Mouse (Mus musculus) left cerebral cortex, adult 8-10 months (tissue): Measurements from ENCODE around the gene Parp16. TPM values are rescaled to one million over a fixed set of nuclear protein-coding genes. Genes with fewer than 3 reads are reported as not detected.
"Not testable (repeated sequence)": the region's sequence is repeated elsewhere in the genome, so short reads cannot be mapped to it uniquely, and the experiment has no call there.

Experiments used
- DNase-seq, 2 experiments: peaks; one replicate each; pipeline ENCODE4 v3.0.0; 2022; ENCODE audit warnings: low spot score in 2 of 2
- total RNA-seq, 4 experiments: library from RNA; stranded (reverse); gene quantifications; 2 replicates each; pipeline ENCODE4 v1.2.4; 2022

Gene Parp16
- total RNA-seq, 4 experiments from 2014 or later: 3.4 to 4.8 (median 4.0) TPM

DNA sequence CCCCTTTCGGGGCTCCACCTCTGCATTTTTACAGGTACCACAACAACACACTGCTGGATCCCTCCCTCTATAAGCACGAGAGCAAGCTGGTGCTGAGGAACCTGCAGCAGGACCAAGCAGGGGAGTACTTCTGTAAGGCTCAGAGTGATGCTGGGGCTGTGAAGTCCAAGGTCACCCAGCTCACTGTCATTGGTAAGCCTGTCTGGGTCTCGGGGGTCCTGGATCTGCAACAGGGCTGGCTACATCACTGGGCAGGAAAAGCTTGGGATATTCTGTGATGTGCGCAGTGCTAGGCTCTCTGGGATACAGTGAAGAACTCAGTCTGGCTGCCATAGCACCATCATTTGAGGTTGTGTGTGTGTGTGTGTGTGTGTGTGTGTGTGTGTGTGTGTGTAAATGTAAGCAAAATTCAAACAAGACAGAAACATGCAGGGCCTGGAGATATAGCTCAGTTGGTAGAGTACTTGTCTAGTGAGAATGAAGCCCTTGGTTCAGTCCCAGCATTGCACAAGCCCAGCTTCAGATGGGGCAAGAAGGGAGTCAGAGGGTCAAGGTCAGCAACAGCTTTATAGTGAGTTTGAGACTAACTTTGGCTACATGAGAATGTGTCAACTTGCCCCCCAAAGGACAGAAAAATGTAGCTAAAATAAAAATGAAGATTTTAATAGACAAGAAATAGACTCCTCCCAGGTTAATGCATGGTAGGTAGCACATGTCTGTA is 80.8 kb downstream of the Parp16 start:
- DNase-seq: no peak

DNA sequence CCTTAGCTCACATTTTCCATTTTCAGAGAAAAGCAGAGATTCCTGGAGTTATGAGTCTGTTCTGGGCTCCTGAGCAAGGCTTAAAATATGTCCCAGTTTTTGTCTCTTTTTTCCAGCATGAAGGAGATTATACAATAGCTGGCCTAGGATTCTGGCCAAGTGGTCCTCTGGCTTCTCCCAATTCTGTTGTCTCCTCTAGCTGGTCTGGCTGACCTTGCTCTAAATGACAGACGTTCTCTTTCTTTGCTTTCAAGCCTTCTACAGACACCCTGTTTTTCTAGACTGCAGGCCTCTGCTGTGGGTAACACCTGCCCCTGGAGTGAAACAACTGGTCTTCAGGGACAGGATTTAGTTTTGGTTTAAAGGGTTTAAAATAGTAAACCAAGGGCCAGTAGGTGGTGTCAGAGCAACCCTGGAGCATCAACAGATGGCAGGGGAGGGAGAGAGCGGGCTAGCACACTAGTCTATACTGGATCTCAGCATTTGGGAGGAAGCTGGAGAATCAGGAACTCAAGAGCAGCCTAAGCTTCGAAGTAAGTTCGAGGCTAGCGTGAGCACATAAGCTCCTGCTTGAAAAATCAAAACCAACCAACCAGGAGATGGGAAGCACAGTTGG is 86.5 kb downstream of the Parp16 start:
- DNase-seq: peak in 1 of 2 experiments; percentile 3

DNA sequence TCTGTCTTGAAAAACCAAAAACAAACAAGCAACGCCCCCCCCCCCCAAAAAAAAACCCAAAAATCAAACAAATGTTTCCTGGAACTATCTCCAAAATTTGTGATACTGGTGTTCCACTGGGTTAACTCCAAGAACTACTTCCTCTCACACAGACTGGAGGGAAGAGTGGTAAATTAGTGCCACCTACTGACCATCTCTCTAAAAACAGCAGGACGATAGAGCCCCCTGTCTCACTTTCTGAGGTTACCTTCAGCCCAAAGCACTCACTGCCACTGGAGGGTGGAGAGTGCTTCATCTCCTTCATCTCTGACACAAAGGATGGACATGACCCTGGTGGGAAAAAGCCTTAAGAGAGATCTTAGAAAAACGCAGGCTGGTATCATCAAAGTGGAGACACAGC is 88.1 kb downstream of the Parp16 start:
- DNase-seq: no peak

DNA sequence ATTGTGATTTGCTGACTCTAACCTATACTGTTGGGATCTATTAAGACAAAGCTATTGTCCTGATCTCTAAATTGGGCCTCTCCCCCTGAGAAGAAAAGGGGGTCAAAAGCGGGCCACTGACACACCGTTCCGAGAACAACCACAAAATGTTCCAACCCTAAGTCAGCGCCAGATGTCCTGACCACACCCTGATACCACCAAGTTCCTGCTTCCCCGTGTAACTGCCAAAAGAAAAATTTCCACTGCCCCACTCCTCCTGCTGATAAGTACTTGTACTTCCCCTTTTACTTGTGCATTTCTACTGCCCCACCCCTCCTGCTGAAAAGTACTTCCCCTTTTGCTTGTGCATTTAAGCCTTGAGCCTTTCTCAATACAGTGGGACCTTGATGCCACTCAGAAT is 93.1 kb downstream of the Parp16 start:
- DNase-seq: not testable (repeated sequence)

Other genes starting within 250 kb of the Parp16 start
- under 1 TPM; 0.23 to 0.58 (median 0.28) TPM for gene Slc24a1, start 243.7 kb upstream of the Parp16 start, total RNA-seq
- gene Ints14, start 234.4 kb upstream of the Parp16 start, total RNA-seq: 10 to 100 TPM; 17.7 to 20.8 (median 18.8) TPM
- 100 to 1,000 TPM; 136 to 151 (median 147) TPM for gene Hacd3, start 173.7 kb upstream of the Parp16 start, total RNA-seq
- 100 to 1,000 TPM; 152 to 168 (median 161) TPM for gene Dpp8, start 162.9 kb upstream of the Parp16 start, total RNA-seq
- 10 to 100 TPM; 35.7 to 39.1 (median 36.6) TPM for gene Igdcc4, start 93.9 kb upstream of the Parp16 start, total RNA-seq
- 1 to 10 TPM; 1.2 to 2.1 (median 1.2) TPM for gene Igdcc3, start 54.2 kb upstream of the Parp16 start, total RNA-seq
- gene Cilp, start 69.8 kb downstream of the Parp16 start, total RNA-seq: under 1 TPM in 3 of 4 experiments, not detected in 1; 0.13 to 0.23 (median 0.19) TPM
- gene Clpx, start 98.9 kb downstream of the Parp16 start, total RNA-seq: 10 to 100 TPM; 28.4 to 30.9 (median 28.9) TPM
- gene Pdcd7, start 150.8 kb downstream of the Parp16 start, total RNA-seq: 10 to 100 TPM; 27.3 to 31.1 (median 27.9) TPM
- gene Ubap1l, start 165.7 kb downstream of the Parp16 start, total RNA-seq: 1 to 10 TPM; 4.0 to 5.0 (median 4.7) TPM
- gene Kbtbd13, start 196.3 kb downstream of the Parp16 start, total RNA-seq: under 1 TPM in 3 of 4 experiments, not detected in 1; 0.11 to 0.32 (median 0.12) TPM
- 1 to 10 TPM; 2.1 to 3.4 (median 3.2) TPM for gene Rasl12, start 203.2 kb downstream of the Parp16 start, total RNA-seq
- gene Slc51b, start 227.6 kb downstream of the Parp16 start, total RNA-seq: not detected
- gene Mtfmt, start 240.4 kb downstream of the Parp16 start, total RNA-seq: 10 to 100 TPM; 16.4 to 20.5 (median 16.9) TPM